ENCODE assay signal across 19 mouse cellular contexts in genomic region chr3:60411746-60412145, GRCm38 (mm10).
"Had no signal": no experiment of that assay in that cellular context is flagged by ENCODE, and none has a peak within 500 bp of the region (broad histone marks: within the 10 kb centered on the region; RNA-seq: fewer than 3 reads in every experiment).

No protein-coding gene starts in this region.

- H3K9ac ChIP-seq: intestine, embryonic 15.5 days; limb, embryonic 12.5 days; limb, embryonic 15.5 days; liver, embryonic 14.5 days; liver, postnatal 0 days; lung, embryonic 15.5 days had no signal

- H3K36me3 ChIP-seq: intestine, embryonic 15.5 days; limb, embryonic 12.5 days; limb, embryonic 15.5 days; lung, embryonic 15.5 days had no signal

- H3K4me3 ChIP-seq: intestine, embryonic 15.5 days; limb, embryonic 12.5 days; limb, embryonic 15.5 days; lung, embryonic 15.5 days had no signal

- H3K27ac ChIP-seq: intestine, embryonic 15.5 days; limb, embryonic 12.5 days; limb, embryonic 15.5 days; liver, embryonic 14.5 days; lung, embryonic 15.5 days; macrophage; stomach, postnatal 0 days had no signal

- DNase-seq: kidney, adult 11 months; kidney, adult 9 months; kidney, postnatal 14 days; kidney, postnatal 4 days; left cerebral cortex, postnatal 4 days; liver, postnatal 0 days; midbrain, embryonic 14.5 days; right cerebral cortex, adult 18-20 months; right cerebral cortex, postnatal 14 days; right cerebral cortex, postnatal 4 days; thymus, adult 2 months; thymus, postnatal 14 days had no signal

- ATAC-seq: intestine, embryonic 15.5 days; liver, postnatal 0 days had no signal

- H3K4me1 ChIP-seq: intestine, embryonic 15.5 days; limb, embryonic 12.5 days had no signal

- H3K27me3 ChIP-seq: intestine, embryonic 15.5 days; limb, embryonic 12.5 days; limb, embryonic 15.5 days; lung, embryonic 15.5 days had no signal
